Mouse (Mus musculus) hindbrain, postnatal 0 days (tissue): ENCODE measurements at regions not wholly inside any gene's neighbourhood (a gene's known extent, or its start where the extent isn't known, plus 50 kb on each side); places are given as distances from the start of the nearest gene placed in this dataset.

Source experiments
- ATAC-seq: fragments of 200-750 bp; cut with Nextera tagmentation; 2 replicates; pipeline ENCODE4 v1.8.0; 2017; ENCODE audit warnings: mild to moderate bottlenecking, moderate TSS enrichment, moderate library complexity
- DNase-seq: peaks from one replicate; pipeline ENCODE4 v3.0.0-alpha.2; 2015; ENCODE audit warnings: low spot score
- H3K27ac ChIP-seq: fragments of 300-500 bp; sonication (generic); 2 replicates; pipeline ENCODE4 v1.5.1; 2014; ENCODE audit warnings: mild to moderate bottlenecking
- H3K27me3 ChIP-seq: fragments of 300-500 bp; sonication (generic); 2 replicates; pipeline ENCODE4 v1.6.1; 2014; ENCODE audit warnings: low read length, mixed read lengths; ENCODE audit not compliant: insufficient read depth
- H3K36me3 ChIP-seq: fragments of 300-500 bp; sonication (generic); 2 replicates; pipeline ENCODE4 v1.6.1; 2014; ENCODE audit warnings: low read length, mixed read lengths; ENCODE audit not compliant: insufficient read depth
- H3K4me1 ChIP-seq: fragments of 300-500 bp; sonication (generic); 2 replicates; pipeline ENCODE4 v1.6.1; 2014; ENCODE audit warnings: antibody characterized with exemption, low read length, mixed read lengths; ENCODE audit not compliant: insufficient read depth
- H3K4me2 ChIP-seq: fragments of 300-500 bp; sonication (generic); 2 replicates; pipeline ENCODE4 v1.6.1; 2014; ENCODE audit warnings: low read depth, mild to moderate bottlenecking, low read length, moderate library complexity, mixed read lengths
- H3K4me3 ChIP-seq: fragments of 300-500 bp; sonication (generic); 2 replicates; pipeline ENCODE4 v1.5.1; 2014; ENCODE audit warnings: low read length
- H3K9ac ChIP-seq: fragments of 300-500 bp; sonication (generic); replicated peaks from 2 replicates; pipeline ENCODE4 v1.6.1; 2014; ENCODE audit warnings: mild to moderate bottlenecking, low read length, moderate library complexity, mixed read lengths
- H3K9me3 ChIP-seq: fragments of 300-500 bp; sonication (generic); 2 replicates; pipeline ENCODE4 v1.6.1; 2016; ENCODE audit warnings: low read length, mixed read lengths
- CTCF ChIP-seq: IDR thresholded peaks from 2 replicates; pipeline ENCODE4 v1.5.1; 2016; ENCODE audit warnings: antibody characterized with exemption, control low read depth, low read depth
- WGBS: fragments of 180-500 bp; shearing (Covaris S2); extraction: QIAGEN DNeasy Blood & Tissue Kit; methylation state at CpG from one replicate; pipeline ENCODE4 v1.1.7; 2014; 5-methylcytosine and 5-hydroxymethylcytosine counted together

DNA sequence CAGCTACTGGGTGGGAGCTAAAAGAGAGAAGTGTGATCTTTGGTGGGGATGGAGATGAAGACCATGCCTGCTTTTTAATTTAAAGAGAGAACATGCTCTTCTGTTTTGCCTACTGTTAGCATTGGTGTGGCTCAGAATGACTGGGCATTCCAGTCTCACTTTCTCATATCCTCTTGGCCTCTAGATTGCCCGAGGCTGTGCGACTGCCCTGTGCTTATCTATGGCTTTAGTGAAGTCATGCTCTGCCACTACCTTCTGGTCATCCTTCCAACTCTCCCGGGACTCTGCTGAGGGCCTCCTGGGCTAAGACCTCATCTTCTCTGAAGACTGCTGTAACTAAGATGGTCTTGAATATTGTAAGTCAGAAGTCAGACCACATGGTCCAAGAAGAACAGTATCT lies 147.5 kb upstream of the Dusp10 start:
- no peak for TF ChIP-seq CTCF
- no peak for ATAC-seq
- no peak for DNase-seq
- no peak overlapping the region for H3K4me3 ChIP-seq
- no peaks in the 10 kb centered on the region for H3K9me3 ChIP-seq
- no peak overlapping the region for H3K27ac ChIP-seq
- no peaks in the 10 kb centered on the region for H3K4me1 ChIP-seq
- H3K36me3 ChIP-seq, result no peaks in the 10 kb centered on the region
- no peak overlapping the region for H3K9ac ChIP-seq
- WGBS, result 95% methylated on average over 3 of the region's 3 CpGs
- no peak overlapping the region for H3K4me2 ChIP-seq
- H3K27me3 ChIP-seq, result no peaks in the 10 kb centered on the region

DNA sequence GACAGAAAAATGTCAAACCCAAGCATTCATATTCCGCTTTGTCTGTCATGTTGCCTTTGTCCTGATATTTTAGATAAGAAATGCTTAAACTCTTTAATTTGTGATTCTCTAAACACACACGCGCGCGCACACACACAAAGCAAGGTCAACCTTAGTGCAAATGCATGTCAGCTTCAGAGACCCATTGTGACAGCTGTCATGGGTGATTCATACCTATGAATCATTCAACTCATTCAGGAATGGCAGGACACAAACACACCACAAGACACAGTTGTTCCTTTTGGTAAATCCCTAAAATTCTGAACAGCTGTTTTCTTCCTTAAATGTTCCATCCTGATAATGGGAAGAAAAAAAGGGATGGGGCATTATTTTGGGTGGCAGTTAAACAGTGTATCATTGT lies 144.1 kb upstream of the Dusp10 start:
- no peak overlapping the region for H3K27ac ChIP-seq
- no peaks in the 10 kb centered on the region for H3K4me1 ChIP-seq
- TF ChIP-seq CTCF, result no peak
- no peak overlapping the region for H3K9ac ChIP-seq
- no peaks in the 10 kb centered on the region for H3K9me3 ChIP-seq
- no peaks in the 10 kb centered on the region for H3K36me3 ChIP-seq
- H3K27me3 ChIP-seq, result no peaks in the 10 kb centered on the region
- ATAC-seq (no peak), DNase-seq (no peak)
- WGBS, result 92% methylated on average over 5 of the region's 5 CpGs
- H3K4me2 ChIP-seq, result no peak overlapping the region
- no peak overlapping the region for H3K4me3 ChIP-seq

DNA sequence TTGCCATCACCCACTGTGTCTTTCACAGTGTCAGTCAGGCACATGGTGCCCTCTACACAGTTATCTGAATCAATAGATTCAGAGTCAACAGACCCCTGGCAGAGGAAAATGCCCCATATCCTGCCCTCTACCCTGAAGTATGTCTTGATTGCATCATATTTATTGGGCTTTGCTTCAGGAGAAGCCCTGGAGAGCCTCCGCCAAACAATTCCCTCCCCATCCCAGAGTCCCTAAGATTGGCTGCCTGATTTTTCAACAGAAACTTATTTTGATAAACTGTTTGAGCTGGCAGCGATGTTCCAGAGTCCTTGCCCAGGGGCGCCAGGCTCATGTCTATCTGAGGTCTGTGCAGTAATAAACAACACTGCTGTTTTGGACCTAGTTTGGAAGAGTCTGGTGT lies 117.2 kb upstream of the Dusp10 start:
- H3K4me1 ChIP-seq, result no peaks in the 10 kb centered on the region
- ATAC-seq (no peak), DNase-seq (no peak)
- no peak overlapping the region for H3K9ac ChIP-seq
- H3K9me3 ChIP-seq, result no peaks in the 10 kb centered on the region
- no peak overlapping the region for H3K27ac ChIP-seq
- H3K4me3 ChIP-seq, result no peak overlapping the region
- WGBS, result 85% methylated on average over 3 of the region's 3 CpGs
- no peak overlapping the region for H3K4me2 ChIP-seq
- TF ChIP-seq CTCF, result no peak
- H3K36me3 ChIP-seq, result no peaks in the 10 kb centered on the region
- no peaks in the 10 kb centered on the region for H3K27me3 ChIP-seq

DNA sequence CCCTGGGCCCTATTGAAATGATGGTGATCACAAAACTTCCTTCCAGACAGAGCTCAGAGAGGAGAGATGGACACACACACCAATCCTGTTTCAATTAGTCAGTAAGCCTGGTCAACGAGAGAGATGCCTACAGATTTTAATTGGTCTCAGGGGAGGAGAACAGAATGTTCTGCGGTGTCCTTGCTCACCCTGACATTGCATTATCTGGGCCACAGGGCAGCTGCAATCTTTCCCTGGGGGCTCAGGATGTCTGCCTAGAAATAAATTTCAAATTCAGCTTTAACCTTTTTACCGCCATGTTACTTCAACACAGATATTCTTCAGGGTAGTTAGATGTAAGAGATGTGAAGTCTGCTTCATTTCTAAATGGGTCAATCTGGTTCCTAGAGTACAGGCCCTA lies 115.0 kb upstream of the Dusp10 start:
- no peak overlapping the region for H3K27ac ChIP-seq
- H3K9me3 ChIP-seq, result no peaks in the 10 kb centered on the region
- H3K4me1 ChIP-seq, result no peaks in the 10 kb centered on the region
- H3K9ac ChIP-seq, result no peak overlapping the region
- H3K4me3 ChIP-seq, result no peak overlapping the region
- no peak for DNase-seq
- no peak for TF ChIP-seq CTCF
- 63% methylated on average over 3 of the region's 3 CpGs for WGBS
- ATAC-seq, result no peak
- no peaks in the 10 kb centered on the region for H3K27me3 ChIP-seq
- no peaks in the 10 kb centered on the region for H3K36me3 ChIP-seq
- H3K4me2 ChIP-seq, result no peak overlapping the region

DNA sequence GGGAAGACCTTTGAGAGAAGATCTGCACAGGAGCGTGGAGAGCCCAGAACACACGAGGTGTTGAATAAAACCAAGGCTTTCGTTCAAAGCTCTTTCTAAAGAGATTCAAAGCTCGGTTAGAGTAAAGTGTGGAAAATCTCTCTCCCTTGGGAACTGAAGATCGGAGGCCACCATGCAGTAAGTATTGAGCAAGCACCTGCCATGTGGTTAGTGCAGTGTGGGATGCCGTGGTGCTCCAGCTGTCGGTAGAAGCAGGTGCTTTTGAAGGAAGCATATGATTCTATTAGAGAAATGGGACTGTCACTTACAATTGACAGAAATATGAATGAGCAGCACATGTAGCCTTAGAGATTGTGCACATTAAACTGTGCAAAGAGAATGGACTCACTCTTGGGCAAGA lies 108.5 kb upstream of the Dusp10 start:
- no peaks in the 10 kb centered on the region for H3K36me3 ChIP-seq
- no peaks in the 10 kb centered on the region for H3K9me3 ChIP-seq
- H3K9ac ChIP-seq, result no peak overlapping the region
- H3K27ac ChIP-seq, result no peak overlapping the region
- TF ChIP-seq CTCF, result no peak
- ATAC-seq, result no peak
- H3K4me2 ChIP-seq, result no peak overlapping the region
- no peaks in the 10 kb centered on the region for H3K4me1 ChIP-seq
- H3K4me3 ChIP-seq, result no peak overlapping the region
- H3K27me3 ChIP-seq, result no peaks in the 10 kb centered on the region
- no peak for DNase-seq
- 81% methylated on average over 7 of the region's 7 CpGs for WGBS

DNA sequence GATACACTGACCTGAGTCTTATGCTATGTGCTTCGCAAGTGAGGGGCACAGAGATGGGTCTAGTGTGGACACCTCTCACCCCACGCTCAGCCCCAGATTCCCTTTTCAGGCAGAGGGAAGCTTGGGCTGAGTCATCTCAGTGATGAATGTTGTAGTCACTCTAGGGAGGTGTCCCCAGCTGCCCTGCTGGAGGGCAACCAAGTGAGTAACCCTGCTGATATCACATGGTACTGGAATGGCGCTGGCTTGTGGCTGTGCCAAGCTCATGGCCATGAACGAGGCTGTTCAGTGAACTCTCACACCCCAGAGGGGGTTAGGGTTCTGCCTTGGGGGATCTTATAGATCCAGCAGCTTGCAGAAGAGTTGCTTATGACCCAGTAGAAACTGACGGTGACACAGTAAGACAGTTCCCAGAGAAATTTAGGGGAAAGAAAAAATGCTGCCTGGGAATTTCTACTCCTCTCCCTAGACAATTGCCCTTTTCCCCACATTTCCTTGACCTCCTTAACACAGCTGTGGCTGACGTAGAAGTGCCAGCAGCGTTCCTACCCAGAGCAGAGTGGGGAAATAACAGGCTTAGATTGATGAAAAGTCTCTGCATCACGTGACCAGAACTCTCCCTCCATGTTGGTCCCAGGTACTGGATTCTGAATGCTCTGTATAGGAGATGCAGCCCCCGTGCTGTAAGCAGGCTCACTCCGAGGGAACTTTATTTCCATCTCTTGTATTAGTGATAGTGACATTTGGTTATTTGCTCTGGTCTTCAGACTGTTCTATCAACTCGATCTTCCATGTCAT lies 107.6 kb upstream of the Dusp10 start:
- ATAC-seq (no peak), DNase-seq (no peak)
- TF ChIP-seq CTCF, result no peak
- Histone ChIP-seq H3K27ac (no peak overlapping the region), H3K4me1 (no peaks in the 10 kb centered on the region), H3K9ac (no peak overlapping the region), H3K9me3 (no peaks in the 10 kb centered on the region), H3K4me3 (no peak overlapping the region), H3K36me3 (no peaks in the 10 kb centered on the region), H3K27me3 (no peaks in the 10 kb centered on the region), H3K4me2 (no peak overlapping the region)
- WGBS, result 81% methylated on average over 11 of the region's 11 CpGs

DNA sequence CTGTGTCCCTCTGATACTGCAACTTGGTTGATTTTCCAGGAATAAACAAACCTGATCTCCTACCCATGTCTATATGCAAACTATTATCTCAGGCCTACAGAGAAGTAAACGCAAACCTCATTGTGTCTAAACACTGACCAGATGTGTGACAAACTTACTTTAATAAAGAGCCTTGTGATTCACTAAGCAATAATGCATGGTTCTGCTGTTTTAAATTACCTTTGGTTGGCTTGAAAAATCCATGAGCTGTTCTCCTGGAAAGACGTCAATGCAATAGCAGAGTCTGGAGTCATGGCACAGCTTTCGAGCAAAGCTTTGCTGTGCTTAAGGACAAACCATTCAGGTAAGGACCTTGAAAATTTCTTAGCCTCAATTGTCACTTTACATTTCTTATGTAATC lies 95.4 kb upstream of the Dusp10 start:
- DNase-seq (no peak), ATAC-seq (no peak)
- H3K9ac ChIP-seq, result no peak overlapping the region
- no peaks in the 10 kb centered on the region for H3K36me3 ChIP-seq
- H3K4me1 ChIP-seq, result no peaks in the 10 kb centered on the region
- no peaks in the 10 kb centered on the region for H3K9me3 ChIP-seq
- H3K4me3 ChIP-seq, result no peak overlapping the region
- WGBS, result 91% methylated on average over 3 of the region's 3 CpGs
- H3K27ac ChIP-seq, result no peak overlapping the region
- H3K4me2 ChIP-seq, result no peak overlapping the region
- TF ChIP-seq CTCF, result no peak
- no peaks in the 10 kb centered on the region for H3K27me3 ChIP-seq
